Mouse (Mus musculus): Measurements from ENCODE around the gene Pear1. TPM values are rescaled to one million over a fixed set of nuclear protein-coding genes. Genes with fewer than 3 reads are reported as not detected.
A peak's percentile ranks its signal among the peaks of the same experiment; 100 is the strongest.

The Pear1 gene
- total RNA-seq, 2 experiments from 2014 or later: 19.5 to 22.5 TPM

- DNase-seq: no peak
- intact Hi-C loops (cut with DNase I): no loop called here
Observed at GRCm38 (mm10) chr3:87812413-87812812, 11.7 kb downstream of the Pear1 start.

- no peak for DNase-seq
- intact Hi-C loops (cut with DNase I): no loop called here
Observed at GRCm38 (mm10) chr3:87811297-87811696, 12.8 kb downstream of the Pear1 start.

DNA sequence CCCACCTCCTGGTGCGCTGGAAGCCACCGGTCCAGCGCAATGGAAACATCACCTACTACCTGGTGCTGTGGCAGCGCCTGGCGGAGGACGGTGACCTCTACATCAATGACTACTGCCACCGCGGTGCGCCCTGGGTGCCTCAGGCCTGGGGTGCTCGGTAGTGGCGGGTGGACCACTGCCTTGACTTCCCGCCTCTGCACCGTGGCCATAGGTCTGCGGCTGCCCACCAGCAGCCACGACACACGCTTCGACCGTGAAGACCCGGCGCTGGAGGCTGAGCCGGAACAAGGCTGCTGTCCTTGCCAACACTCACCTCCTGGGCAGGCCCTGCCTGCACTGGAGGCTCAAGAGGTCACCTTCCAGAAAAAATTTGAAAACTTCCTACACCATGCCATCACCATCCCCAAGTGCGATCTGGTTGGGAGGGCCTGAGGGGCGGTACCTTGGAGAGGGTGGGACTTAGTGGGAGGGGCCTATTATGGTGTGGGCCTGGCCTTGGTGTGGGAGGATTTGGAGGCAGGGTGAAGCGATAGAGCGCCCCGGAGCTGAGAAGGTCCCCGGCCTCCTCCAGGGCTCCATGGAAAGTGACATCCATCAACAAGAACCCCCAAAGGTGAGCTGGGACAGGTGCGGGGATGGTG, 14.7 kb downstream of the Pear1 start:
- intact Hi-C loops (cut with DNase I): no loop called here
- DNase-seq: no peak

GRCm38 (mm10) chr3:87804038-87804677, 19.9 kb downstream of the Pear1 start:
- DNase-seq: no peak
- intact Hi-C loops (cut with DNase I): no loop called here

DNA sequence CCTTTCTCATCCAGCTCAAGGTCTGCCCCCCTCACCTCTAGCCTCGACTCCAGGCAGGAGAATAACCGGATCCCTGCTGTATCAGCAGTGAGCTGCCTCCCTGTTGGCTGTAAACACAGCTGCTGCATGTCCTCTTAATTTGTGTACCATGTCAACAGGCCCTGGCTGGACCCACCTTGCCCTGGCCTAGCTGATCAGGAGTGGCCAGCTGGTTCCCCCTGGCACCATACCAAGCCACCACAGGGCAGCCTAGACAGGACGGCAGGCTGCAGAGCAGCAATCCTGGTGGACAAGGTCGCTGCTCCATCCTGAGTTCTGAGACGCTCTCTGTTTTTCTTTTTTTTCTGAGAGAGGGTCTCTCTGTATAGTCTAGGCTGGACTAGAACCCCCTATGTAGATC, 22.4 kb downstream of the Pear1 start:
- DNase-seq: no peak
- intact Hi-C loops (cut with DNase I): no loop called here

GRCm38 (mm10) chr3:87796736-87797334, 27.3 kb downstream of the Pear1 start, which contains the start of gene Insrr:
Gene Insrr (plus strand): TSS chr3:87796951.
- DNase-seq: peak; percentile 43 to 49
- intact Hi-C loops (cut with DNase I): loop anchor here (1.0 to 5.0 kb wide), 3 partner anchors 19 to 60 kb away; no protein-coding TSS in a partner anchor

DNA sequence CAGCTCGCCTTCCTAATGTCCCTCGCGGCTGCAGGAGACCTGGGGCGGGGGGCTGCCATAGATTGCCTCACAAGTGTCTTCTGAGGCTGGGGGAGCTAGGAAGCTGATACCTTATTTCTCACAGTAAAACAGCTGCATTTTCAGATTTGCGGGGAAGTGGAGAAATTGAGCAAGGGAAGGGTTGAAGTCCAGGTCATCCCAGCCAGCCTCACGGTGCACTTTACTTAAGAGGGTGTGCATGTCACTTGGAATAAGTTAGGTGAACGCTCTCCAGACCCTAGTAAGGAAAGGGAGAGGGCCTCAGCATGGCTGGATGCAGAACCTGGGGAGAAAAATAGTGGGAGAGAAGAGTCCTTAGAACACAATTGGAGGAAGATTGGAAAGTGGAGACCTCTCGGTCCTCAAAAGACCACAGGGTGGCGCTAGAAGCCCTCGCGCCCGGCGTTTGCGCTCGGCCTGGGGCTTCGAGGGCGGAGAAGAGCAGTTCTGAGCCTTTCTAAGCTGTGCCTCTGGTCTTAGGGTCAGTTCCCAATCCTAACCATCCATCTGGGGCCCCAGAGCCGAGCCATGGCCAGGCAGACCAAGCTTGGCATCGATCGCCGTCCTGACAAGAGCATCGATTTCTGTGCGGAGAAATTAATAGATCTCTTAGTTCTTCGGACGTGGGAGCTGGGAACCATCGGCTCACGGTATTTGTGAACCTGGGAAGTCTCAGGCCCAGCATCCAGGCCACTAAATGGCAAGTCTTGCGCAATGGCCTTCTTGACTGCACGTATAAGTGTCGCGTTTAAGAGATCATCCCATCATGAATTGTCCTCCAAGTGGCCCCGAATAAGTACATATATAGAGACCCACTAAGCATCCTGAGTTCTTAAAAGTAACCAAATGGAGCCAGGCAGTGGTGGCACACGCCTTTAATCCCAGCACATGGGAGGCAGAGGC, 28.5 kb downstream of the Pear1 start:
- DNase-seq: peak; percentile 72 to 74
- intact Hi-C loops (cut with DNase I): loop anchor here (1.0 to 5.0 kb wide), 3 partner anchors 21 to 62 kb away; no protein-coding TSS in a partner anchor

DNA sequence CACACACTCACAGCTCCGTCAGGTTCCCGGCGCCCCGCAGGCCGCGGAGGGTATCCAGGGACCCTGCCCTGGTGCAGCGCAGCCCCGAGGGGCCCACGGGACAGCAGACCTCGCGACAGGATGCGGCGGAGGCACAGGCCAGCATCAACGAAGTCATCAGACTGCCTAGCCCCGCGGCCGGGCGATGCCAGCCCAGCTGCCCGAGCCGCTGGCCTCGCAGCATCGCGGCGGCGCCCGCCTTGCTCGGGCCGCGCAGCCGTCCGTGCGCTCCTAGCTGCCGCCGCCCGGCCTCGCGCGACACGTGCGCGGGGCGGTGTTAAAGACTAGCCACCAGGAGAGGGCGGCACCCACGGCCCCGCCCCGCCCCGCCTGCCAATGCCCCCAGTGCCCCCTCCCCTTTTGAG, 29.2 kb downstream of the Pear1 start, which contains the start of gene Ntrk1:
TSS of gene Ntrk1 (minus strand) at position 241 of the 404 bp plus-strand sequence.
- intact Hi-C loops (cut with DNase I): loop anchor here (5.0 kb wide), 1 partner anchor 62 kb away; no protein-coding TSS in a partner anchor
- DNase-seq: no peak

DNA sequence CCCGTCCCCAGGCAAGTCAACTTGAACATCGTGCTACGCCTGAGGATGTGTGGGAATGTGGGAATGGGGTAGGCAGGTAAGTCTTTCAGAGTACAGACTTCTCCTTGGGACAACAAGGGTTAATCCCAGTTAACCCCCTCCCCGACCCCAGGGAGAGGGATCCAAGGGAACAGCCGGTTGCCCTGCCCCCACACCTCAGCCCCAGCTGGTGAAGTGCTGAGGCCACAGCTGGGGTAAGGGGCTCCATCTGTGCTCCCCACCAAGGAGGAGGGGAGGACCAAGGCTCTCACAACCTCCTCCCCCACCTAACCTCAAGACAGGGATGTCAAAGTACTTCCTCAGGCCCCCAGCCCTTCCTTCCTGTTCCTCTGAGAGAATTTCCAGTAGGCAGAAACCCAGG, 34.3 kb downstream of the Pear1 start:
- DNase-seq: no peak
- intact Hi-C loops (cut with DNase I): no loop called here

GRCm38 (mm10) chr3:87789248-87789647, 34.9 kb downstream of the Pear1 start:
- intact Hi-C loops (cut with DNase I): no loop called here
- no peak for DNase-seq

DNA sequence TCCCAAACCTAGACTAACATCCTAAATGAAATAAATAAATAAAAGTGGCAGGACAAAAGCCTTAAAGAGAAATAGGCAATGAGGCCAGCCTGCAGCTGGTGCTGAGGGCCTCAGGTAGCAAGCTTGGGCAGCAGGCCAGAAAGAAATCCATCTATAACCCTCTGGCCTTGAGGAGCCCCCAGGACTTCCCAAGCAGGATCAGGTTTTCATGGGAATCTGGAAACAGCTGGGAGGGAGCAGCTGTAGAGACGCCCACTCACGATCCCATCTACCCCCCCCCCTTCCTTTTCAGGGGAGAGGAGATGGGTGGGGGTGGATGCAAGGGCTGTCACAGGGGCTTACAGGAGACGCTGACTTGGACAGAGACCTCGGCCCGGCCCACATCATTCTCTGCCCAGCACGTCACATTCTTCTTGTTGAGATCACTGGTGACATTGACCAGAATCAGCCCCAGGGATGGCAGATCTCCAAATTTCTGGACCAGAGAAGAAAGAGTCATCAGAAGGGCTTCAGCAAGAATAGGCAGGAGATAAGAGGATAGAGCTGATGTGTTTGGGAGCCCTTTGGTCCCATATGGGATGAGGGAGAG, 38.4 kb downstream of the Pear1 start:
- intact Hi-C loops (cut with DNase I): no loop called here
- DNase-seq: no peak

DNA sequence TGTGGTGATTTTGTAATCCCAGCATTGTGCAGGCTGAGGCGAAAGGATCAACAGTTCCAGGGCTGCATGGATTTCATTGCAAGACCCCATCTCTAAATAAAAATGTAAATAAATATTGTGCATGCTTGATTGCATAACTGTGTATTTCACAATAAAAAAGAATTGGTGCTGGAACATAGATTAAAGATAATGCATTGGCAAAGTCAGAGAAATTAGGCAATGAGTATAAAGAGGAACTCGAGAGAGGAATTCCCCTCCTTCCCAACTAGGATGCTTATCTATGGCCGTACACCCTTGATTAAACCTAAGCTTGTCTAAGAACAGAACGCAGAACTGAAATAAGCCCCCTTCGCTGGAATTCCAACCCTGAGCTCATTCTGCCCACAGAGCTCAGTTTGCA, 39.0 kb downstream of the Pear1 start:
- intact Hi-C loops (cut with DNase I): no loop called here
- DNase-seq: no peak

DNA sequence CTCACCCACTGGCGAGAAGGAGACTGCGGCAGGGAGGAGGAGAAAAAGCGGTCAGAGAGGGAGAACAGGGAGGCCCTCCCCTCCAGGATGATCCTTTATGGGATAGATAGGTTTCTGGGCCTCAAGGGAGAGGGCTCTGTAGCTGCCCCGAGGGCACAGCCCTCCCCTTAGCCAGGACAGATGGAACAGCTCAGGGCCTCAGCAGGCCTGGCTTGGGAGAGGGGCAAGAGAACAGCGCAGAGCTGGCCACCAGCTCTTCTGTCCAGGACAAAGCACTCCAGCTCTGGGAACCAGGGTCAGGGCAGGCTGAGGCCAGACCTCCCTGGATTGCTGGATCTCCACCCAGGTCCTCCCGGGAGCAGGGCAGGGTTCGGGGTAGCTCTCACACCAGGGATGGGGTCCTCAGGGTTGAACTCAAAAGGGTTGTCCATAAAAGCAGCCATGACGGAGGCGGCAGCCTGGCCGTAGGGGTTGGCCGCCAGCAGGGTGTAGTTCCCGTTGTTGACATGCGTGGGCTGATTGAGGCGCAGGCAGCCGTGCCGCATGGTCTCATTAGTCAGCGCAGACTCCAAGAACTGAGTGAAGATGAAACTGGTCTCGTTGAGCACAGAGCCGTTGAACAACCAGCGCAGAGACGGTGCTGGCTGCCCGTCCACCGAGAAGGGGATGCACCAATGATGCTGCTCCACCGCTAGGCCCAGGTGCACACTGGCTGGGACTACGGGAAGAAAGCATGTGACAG, 40.7 kb downstream of the Pear1 start:
- intact Hi-C loops (cut with DNase I): no loop called here
- no peak for DNase-seq

DNA sequence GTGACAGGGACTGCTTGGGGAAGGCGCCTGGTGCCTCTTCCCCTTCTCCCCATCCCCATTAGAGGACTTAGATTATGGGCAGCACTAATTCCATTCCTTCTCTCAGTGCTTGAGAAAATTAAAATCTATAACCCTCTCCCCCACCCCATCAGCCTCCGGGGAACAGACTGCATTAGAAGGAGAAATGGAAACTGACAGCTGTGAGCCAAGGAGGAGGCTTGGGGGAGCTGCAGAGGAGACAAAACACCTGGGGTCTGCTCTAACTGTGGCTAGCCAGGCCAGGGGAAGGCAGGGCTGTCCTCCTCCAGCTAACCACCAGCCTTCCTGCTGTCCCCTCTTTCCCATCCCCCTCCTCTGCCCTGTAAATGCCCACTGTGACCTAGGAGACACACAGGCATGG, 45.0 kb downstream of the Pear1 start:
- no peak for DNase-seq
- intact Hi-C loops (cut with DNase I): no loop called here

GRCm38 (mm10) chr3:87778283-87778682, 45.8 kb downstream of the Pear1 start:
- no peak for DNase-seq
- intact Hi-C loops (cut with DNase I): no loop called here

GRCm38 (mm10) chr3:87771088-87771487, 53.0 kb downstream of the Pear1 start:
- intact Hi-C loops (cut with DNase I): no loop called here
- no peak for DNase-seq

DNA sequence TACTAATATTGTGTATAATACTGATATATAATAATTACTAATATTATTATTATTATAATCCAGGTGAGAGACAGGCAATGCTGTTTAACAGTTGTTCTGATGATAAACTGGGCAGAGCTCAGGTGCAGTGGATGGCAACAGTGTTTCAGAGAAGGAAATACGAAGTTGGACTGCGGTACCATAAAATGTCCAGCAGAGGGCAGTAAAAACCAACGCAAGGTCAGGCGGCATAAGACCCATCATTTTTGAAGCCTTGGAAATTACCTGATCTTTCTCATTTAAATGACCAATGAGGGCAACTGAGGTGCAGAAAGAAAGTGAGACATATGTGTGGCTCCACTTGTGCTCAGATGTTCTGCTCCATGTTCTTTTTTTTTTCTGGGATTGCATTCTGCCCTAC, 53.8 kb downstream of the Pear1 start:
- intact Hi-C loops (cut with DNase I): loop anchor here (1.0 kb wide), 1 partner anchor 46 kb away; no protein-coding TSS in a partner anchor
- peak in 1 of 2 experiments; percentile 52 for DNase-seq

- DNase-seq: no peak
- intact Hi-C loops (cut with DNase I): loop anchor here (1.0 kb wide), 1 partner anchor 13 kb away; no protein-coding TSS in a partner anchor
Observed at GRCm38 (mm10) chr3:87769506-87769905, 54.6 kb downstream of the Pear1 start.

DNA sequence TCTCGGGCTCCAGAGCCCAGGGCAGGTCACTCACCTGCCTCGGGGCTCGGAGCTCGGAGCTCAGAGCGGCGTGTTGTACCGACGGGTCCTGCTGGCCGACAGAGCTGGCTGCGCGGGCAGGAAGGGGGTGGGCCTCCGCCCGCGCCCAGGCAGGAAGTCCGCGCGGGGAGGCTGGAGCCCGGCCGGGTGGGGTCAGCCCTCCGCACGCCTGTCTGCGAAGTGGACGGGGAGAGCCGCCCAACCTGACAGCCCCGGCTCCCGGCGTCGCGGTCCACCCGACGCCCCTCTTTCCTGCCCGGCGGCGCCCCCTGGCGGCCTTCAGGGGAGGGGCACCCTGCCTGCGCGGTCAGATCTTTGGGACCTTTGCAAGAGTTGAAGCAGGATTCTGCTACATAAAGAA, 55.3 kb downstream of the Pear1 start:
- intact Hi-C loops (cut with DNase I): loop anchor here (1.0 kb wide), 1 partner anchor 13 kb away; no protein-coding TSS in a partner anchor
- DNase-seq: peak; percentile 89 to 90
